Mouse (Mus musculus) forebrain, embryonic 11.5 days (tissue): ENCODE data around the gene Prkaa2. TPM values are rescaled to one million over a fixed set of nuclear protein-coding genes. Genes with fewer than 3 reads are reported as not detected.
A peak's percentile ranks its signal among the peaks of the same experiment; 100 is the strongest.

Experiments
- ATAC-seq: fragments of 200-750 bp; cut with Nextera tagmentation; replicated peaks from 2 replicates; pipeline ENCODE4 v1.8.0; 2017; ENCODE audit warnings: moderate TSS enrichment; ENCODE audit not compliant: low FRiP score
- DNase-seq: peaks from one replicate; pipeline ENCODE4 v3.0.0-alpha.2; 2017; ENCODE audit warnings: low spot score
- H3K27ac ChIP-seq: fragments of 300-500 bp; sonication (generic); 2 replicates; pipeline ENCODE4 v1.5.1; 2014; ENCODE audit warnings: low read depth, low read length
- H3K27me3 ChIP-seq: fragments of 300-500 bp; sonication (generic); 2 replicates; pipeline ENCODE4 v1.6.1; 2014; ENCODE audit warnings: mild to moderate bottlenecking, low read length, mixed read lengths; ENCODE audit not compliant: control insufficient read depth, insufficient read depth
- H3K36me3 ChIP-seq: fragments of 300-500 bp; sonication (generic); 2 replicates; pipeline ENCODE4 v1.6.1; 2014; ENCODE audit warnings: mild to moderate bottlenecking, low read length, moderate library complexity, mixed read lengths; ENCODE audit not compliant: control insufficient read depth, insufficient read depth
- H3K4me1 ChIP-seq: fragments of 300-500 bp; sonication (generic); replicated peaks from 2 replicates; pipeline ENCODE4 v1.6.1; 2014; ENCODE audit warnings: low read length, mixed read lengths; ENCODE audit not compliant: control insufficient read depth, insufficient read depth
- H3K4me2 ChIP-seq: fragments of 300-500 bp; sonication (generic); 2 replicates; pipeline ENCODE4 v1.6.1; 2014; ENCODE audit warnings: low read depth, mild to moderate bottlenecking, low read length, moderate library complexity, mixed read lengths; ENCODE audit not compliant: severe bottlenecking
- H3K4me3 ChIP-seq: fragments of 300-500 bp; sonication (generic); 2 replicates; pipeline ENCODE4 v1.5.1; 2014; ENCODE audit warnings: low read depth, low read length
- H3K9ac ChIP-seq: fragments of 300-500 bp; sonication (generic); 2 replicates; pipeline ENCODE4 v1.6.1; 2014; ENCODE audit warnings: low read length
- H3K9me3 ChIP-seq: fragments of 300-500 bp; sonication (generic); 2 replicates; pipeline ENCODE4 v1.6.1; 2016; ENCODE audit warnings: low read length, mixed read lengths; ENCODE audit not compliant: control insufficient read depth
- WGBS: fragments of 180-500 bp; shearing (Covaris S2); extraction: QIAGEN DNeasy Blood & Tissue Kit; methylation state at CpG from one replicate; pipeline ENCODE4 v1.1.7; 2014; 5-methylcytosine and 5-hydroxymethylcytosine counted together
- polyA plus RNA-seq: library from polyadenylated mRNA; unstranded; fragments of >200 nt; fragmentation: Nextera tagmentation; extraction: Ambion mirVana; gene quantifications from 2 replicates; pipeline ENCODE4 v1.2.1, GENCODE M21; 2014

Prkaa2 gene
- polyA plus RNA-seq, 1 experiment from 2014 or later: 3.3 TPM

DNA sequence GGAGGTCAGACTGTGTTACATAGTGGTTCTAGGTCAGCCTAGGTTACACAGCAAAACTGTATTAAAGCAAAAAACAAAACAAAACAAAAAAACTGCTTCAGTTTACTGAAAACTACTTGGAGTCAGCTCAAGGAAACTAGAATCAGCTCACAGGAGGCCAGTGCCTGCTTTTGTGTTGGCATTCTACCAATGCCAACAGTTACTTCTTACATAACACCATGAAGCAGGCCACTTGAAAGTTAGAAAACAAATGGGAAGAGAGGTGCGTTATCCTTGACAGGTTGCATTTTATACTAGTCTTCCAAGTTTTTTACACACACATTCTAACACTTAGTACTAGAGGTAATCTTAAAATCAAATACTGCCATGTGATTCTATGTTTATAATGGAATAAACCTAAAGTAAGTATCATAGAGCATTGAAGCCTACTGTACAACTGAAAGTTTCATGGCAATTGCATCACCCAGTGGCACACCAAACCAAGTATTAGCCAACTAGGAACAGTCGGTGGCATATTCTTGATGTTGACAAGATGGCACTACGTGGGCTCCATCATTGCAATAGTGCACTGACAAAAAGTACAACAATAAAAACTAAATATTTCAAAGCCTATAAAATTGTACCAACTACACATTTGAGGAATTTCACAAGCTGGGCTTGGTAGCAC, 37.8 kb downstream of the Prkaa2 start:
- no peaks in the 10 kb centered on the region for H3K4me1 ChIP-seq
- no peaks in the 10 kb centered on the region for H3K9me3 ChIP-seq
- no peak overlapping the region for H3K9ac ChIP-seq
- H3K27me3 ChIP-seq: no peaks in the 10 kb centered on the region
- 96% methylated on average over 3 of the region's 3 CpGs for WGBS
- no peak overlapping the region for H3K27ac ChIP-seq
- no peaks in the 10 kb centered on the region for H3K36me3 ChIP-seq
- no peak overlapping the region for H3K4me2 ChIP-seq
- DNase-seq (no peak), ATAC-seq (no peak)
- no peak overlapping the region for H3K4me3 ChIP-seq

DNA sequence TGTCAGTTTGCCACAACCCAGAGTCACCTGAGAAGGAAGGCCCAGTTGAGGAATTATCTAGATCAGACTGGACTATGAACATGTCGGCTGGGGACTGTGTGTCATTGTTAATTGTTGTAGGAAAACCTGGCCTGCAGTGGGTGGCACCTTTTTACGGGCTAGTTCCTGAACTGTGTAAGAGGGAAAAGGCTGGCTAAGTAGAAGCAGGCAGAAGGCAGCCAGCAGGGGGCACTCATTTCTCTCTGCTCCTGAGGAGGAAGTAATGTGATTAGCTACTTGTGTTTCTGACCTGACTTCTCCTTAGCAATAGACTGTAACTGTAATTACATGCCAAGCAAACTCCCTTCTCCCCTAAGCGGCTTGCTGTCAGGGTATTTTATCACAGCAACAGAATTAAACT, 38.7 kb downstream of the Prkaa2 start:
- no peak overlapping the region for H3K4me3 ChIP-seq
- H3K4me1 ChIP-seq: no peaks in the 10 kb centered on the region
- H3K9ac ChIP-seq: no peak overlapping the region
- 40% methylated on average over 3 of the region's 3 CpGs for WGBS
- ATAC-seq: no peak
- no peaks in the 10 kb centered on the region for H3K36me3 ChIP-seq
- DNase-seq: peak; percentile 76
- H3K27ac ChIP-seq: no peak overlapping the region
- H3K27me3 ChIP-seq: no peaks in the 10 kb centered on the region
- H3K9me3 ChIP-seq: no peaks in the 10 kb centered on the region
- H3K4me2 ChIP-seq: no peak overlapping the region

GRCm38 (mm10) chr4:105051291-105051690, 58.4 kb downstream of the Prkaa2 start:
- Histone ChIP-seq H3K9ac (no peak overlapping the region), H3K4me3 (no peak overlapping the region), H3K27me3 (no peaks in the 10 kb centered on the region), H3K27ac (no peak overlapping the region), H3K9me3 (no peaks in the 10 kb centered on the region), H3K4me1 (no peaks in the 10 kb centered on the region), H3K36me3 (no peaks in the 10 kb centered on the region), H3K4me2 (no peak overlapping the region)
- ATAC-seq (no peak), DNase-seq (no peak)
- 92% methylated on average over 5 of the region's 5 CpGs for WGBS

DNA sequence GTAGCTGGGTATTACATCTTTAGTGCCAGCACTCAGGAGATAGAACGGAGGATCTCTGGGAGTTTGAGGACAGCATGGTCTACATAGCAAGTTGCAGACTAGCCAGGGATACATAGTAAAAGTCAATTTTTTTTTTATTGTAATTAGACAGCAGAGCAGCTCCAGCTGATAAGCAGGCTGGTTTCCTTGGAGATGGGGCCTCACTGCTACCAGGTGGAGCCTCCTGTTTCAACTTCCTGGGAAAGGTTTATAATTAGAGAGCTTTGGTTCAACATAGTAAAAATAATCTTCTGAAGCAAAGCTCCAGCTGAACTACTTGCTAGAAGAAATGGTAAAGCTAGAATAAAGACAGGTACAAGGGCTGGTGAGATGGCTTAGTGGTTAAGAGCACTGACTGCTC, 59.6 kb downstream of the Prkaa2 start:
- Histone ChIP-seq H3K27me3 (no peaks in the 10 kb centered on the region), H3K4me3 (no peak overlapping the region), H3K36me3 (no peaks in the 10 kb centered on the region), H3K4me1 (no peaks in the 10 kb centered on the region), H3K4me2 (no peak overlapping the region), H3K9ac (no peak overlapping the region), H3K27ac (no peak overlapping the region), H3K9me3 (no peaks in the 10 kb centered on the region)
- WGBS: 97% methylated on average over 1 of the region's 1 CpGs
- DNase-seq (no peak), ATAC-seq (no peak)

DNA sequence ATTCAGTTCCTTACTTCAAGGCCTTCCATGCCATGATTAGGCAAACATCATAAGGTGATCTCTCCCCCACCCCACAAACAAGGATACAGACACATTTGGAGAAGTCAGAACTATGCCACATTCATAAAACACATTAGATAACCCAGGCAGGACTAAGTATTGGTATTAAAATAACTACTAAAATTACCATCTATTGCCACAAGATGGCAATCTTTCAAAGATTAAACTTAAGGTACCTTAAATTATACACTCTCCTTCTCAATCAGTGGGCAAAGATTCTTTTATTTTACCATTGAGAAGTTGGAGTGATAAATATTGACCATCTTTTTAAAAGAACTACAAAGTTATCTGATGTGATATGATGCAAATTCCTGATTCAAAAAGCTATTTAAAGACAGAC, 75.4 kb downstream of the Prkaa2 start:
- ATAC-seq (no peak), DNase-seq (no peak)
- no peaks in the 10 kb centered on the region for H3K9me3 ChIP-seq
- no peak overlapping the region for H3K4me2 ChIP-seq
- no peak overlapping the region for H3K9ac ChIP-seq
- no peaks in the 10 kb centered on the region for H3K4me1 ChIP-seq
- H3K27ac ChIP-seq: no peak overlapping the region
- no peaks in the 10 kb centered on the region for H3K36me3 ChIP-seq
- H3K4me3 ChIP-seq: no peak overlapping the region
- no peaks in the 10 kb centered on the region for H3K27me3 ChIP-seq

DNA sequence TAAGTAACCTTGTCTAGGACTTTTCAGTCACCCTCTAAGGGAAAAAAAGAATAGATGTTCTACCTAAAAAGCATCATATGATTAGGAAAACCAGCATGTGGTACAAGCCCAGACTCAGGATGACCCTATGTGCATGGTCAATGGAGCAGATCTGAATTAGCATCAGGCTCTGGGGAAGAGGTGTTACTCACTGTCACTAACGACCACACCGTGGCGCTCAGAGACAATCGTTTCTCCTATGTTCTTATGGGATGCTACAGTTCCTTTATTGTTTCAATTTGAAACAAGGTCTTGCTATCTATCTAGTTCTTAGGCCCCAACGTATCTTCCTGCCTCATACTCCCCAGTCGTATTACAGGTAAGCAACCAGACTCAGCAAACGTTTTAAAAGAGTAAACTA, 76.5 kb downstream of the Prkaa2 start:
- Histone ChIP-seq H3K27me3 (no peaks in the 10 kb centered on the region), H3K4me3 (no peak overlapping the region), H3K36me3 (no peaks in the 10 kb centered on the region), H3K4me2 (no peak overlapping the region), H3K27ac (no peak overlapping the region), H3K4me1 (no peaks in the 10 kb centered on the region), H3K9me3 (no peaks in the 10 kb centered on the region), H3K9ac (no peak overlapping the region)
- no peak for DNase-seq
- ATAC-seq: no peak
- WGBS: 55% methylated on average over 7 of the region's 7 CpGs

DNA sequence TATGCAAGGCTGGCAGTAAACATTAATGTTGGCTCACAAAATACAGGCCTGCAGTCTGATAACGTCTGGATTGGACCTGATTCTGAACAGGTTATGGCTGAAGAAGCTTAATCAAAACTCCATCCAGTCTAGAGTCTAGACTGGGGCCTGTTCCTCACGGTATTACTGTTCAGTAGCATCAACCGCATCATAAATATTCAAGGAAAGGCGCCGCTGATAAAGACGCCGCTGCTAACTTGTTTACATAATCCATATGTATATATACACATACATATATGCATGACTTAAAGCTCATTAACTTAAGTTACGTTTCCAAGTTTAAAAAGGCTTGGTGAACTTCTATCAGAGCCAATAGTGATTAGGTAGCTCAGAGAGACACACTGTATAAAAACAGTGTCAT, 78.6 kb downstream of the Prkaa2 start:
- H3K9me3 ChIP-seq: no peaks in the 10 kb centered on the region
- 85% methylated on average over 8 of the region's 8 CpGs for WGBS
- no peak overlapping the region for H3K27ac ChIP-seq
- H3K4me3 ChIP-seq: no peak overlapping the region
- H3K4me1 ChIP-seq: no peaks in the 10 kb centered on the region
- no peaks in the 10 kb centered on the region for H3K36me3 ChIP-seq
- H3K4me2 ChIP-seq: no peak overlapping the region
- no peaks in the 10 kb centered on the region for H3K27me3 ChIP-seq
- no peak for DNase-seq
- no peak overlapping the region for H3K9ac ChIP-seq
- no peak for ATAC-seq

- Histone ChIP-seq H3K4me2 (no peak overlapping the region), H3K4me1 (no peaks in the 10 kb centered on the region), H3K9ac (no peak overlapping the region), H3K36me3 (no peaks in the 10 kb centered on the region), H3K27me3 (no peaks in the 10 kb centered on the region), H3K4me3 (no peak overlapping the region), H3K9me3 (no peaks in the 10 kb centered on the region), H3K27ac (no peak overlapping the region)
- DNase-seq (no peak), ATAC-seq (no peak)
- 72% methylated on average over 6 of the region's 6 CpGs for WGBS
These were observed 82.4 kb downstream of the Prkaa2 start for GRCm38 (mm10) chr4:105027278-105027677.

DNA sequence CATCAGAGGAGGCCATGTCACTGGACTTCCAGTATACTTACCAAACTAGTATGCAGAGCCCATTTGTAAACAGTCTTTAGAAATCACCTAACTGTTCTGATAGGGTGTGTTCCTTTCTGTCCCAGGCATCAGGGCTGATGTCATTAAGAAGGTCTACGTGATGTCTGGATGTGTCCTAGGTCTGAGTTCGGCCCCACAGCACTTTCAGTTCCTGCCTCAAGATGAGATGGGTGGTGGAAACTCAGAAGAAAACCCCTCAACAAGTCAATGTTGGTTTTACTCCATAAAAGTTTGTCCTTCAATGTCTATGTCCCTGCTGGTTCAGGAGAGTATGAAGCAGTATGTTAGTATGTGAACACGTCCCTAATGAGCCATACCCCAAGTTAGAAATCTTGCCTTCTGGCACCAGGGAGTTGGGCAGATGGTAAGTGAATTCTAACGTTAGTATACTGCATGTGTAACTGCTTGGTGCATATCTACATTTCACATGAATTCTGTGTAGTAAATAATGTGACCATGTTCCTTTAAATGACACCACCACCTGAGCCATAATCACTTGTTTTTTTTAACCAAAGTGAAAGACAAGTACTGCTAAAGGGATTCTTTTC, 93.6 kb downstream of the Prkaa2 start:
- no peak for ATAC-seq
- DNase-seq: no peak
- H3K27me3 ChIP-seq: no peaks in the 10 kb centered on the region
- H3K9ac ChIP-seq: no peak overlapping the region
- no peak overlapping the region for H3K27ac ChIP-seq
- no peak overlapping the region for H3K4me3 ChIP-seq
- H3K9me3 ChIP-seq: no peaks in the 10 kb centered on the region
- no peaks in the 10 kb centered on the region for H3K4me1 ChIP-seq
- 86% methylated on average over 4 of the region's 4 CpGs for WGBS
- H3K36me3 ChIP-seq: no peaks in the 10 kb centered on the region
- no peak overlapping the region for H3K4me2 ChIP-seq
